Mouse (Mus musculus): ENCODE data around the gene Qrich1.

The Qrich1 gene

GRCm38 (mm10) chr9:108564131-108564530 is 47.5 kb downstream of the Qrich1 start:
- Histone ChIP-seq H3K27me3 (ENCODE audit: insufficient read depth, low read length) (no peaks in the 10 kb centered on the region), H3K9me3 (ENCODE audit: low read length) (no peaks in the 10 kb centered on the region), H3K36me3 (ENCODE audit: insufficient read depth, low read length) (peaks cover 58% of the 10 kb centered on the region), H3K4me1 (replicated peaks; ENCODE audit: low read depth, low read length) (peaks cover 77% of the 10 kb centered on the region), H3K4me3 (replicated peaks; ENCODE audit: low read length) (0 out of 2 replicates have a peak overlapping the region, but pooled peaks have one; percentile 29)
- no peak for TF ChIP-seq NANOG (IDR thresholded peaks at IDR 0.05; ENCODE audit: borderline replicate concordance, low read length)
- TF ChIP-seq POU5F1 (IDR thresholded peaks at IDR 0.05; ENCODE audit: borderline replicate concordance, low read length) = no peak
- no peak for TF ChIP-seq CTCF (conservative IDR thresholded peaks at IDR 0.05; ENCODE audit: low read length)

- Histone ChIP-seq H3K27me3 (ENCODE audit: insufficient read depth, low read length) (no peaks in the 10 kb centered on the region), H3K4me1 (replicated peaks; ENCODE audit: low read depth, low read length) (peaks cover 84% of the 10 kb centered on the region), H3K9me3 (ENCODE audit: low read length) (no peaks in the 10 kb centered on the region), H3K36me3 (ENCODE audit: insufficient read depth, low read length) (peaks cover 58% of the 10 kb centered on the region), H3K4me3 (replicated peaks; ENCODE audit: low read length) (peak overlapping the region; percentile 92)
- TF ChIP-seq POU5F1 (IDR thresholded peaks at IDR 0.05; ENCODE audit: borderline replicate concordance, low read length) = no peak
- no peak for TF ChIP-seq CTCF (conservative IDR thresholded peaks at IDR 0.05; ENCODE audit: low read length)
- no peak for TF ChIP-seq NANOG (IDR thresholded peaks at IDR 0.05; ENCODE audit: borderline replicate concordance, low read length)
These were observed 49.5 kb downstream of the Qrich1 start for GRCm38 (mm10) chr9:108565881-108566814.

- Histone ChIP-seq H3K9me3 (ENCODE audit: low read length) (no peaks in the 10 kb centered on the region), H3K27me3 (ENCODE audit: insufficient read depth, low read length) (no peaks in the 10 kb centered on the region), H3K36me3 (ENCODE audit: insufficient read depth, low read length) (peaks cover 58% of the 10 kb centered on the region), H3K4me3 (replicated peaks; ENCODE audit: low read length) (peak within 1 kb of the TSS; percentile 92), H3K4me1 (replicated peaks; ENCODE audit: low read depth, low read length) (peaks cover 84% of the 10 kb centered on the region)
- TF ChIP-seq CTCF (conservative IDR thresholded peaks at IDR 0.05; ENCODE audit: low read length) (peak; percentile 74), POU5F1 (IDR thresholded peaks at IDR 0.05; ENCODE audit: borderline replicate concordance, low read length) (no peak)
These were observed 50.5 kb downstream of the Qrich1 start, which contains the start of gene Ndufaf3 for GRCm38 (mm10) chr9:108566815-108567776. Gene Ndufaf3 (minus strand): TSS chr9:108567434.

GRCm38 (mm10) chr9:108567931-108568419 is 51.4 kb downstream of the Qrich1 start:
- Histone ChIP-seq H3K9me3 (ENCODE audit: low read length) (no peaks in the 10 kb centered on the region), H3K4me1 (replicated peaks; ENCODE audit: low read depth, low read length) (peaks cover 85% of the 10 kb centered on the region), H3K36me3 (ENCODE audit: insufficient read depth, low read length) (peaks cover 58% of the 10 kb centered on the region), H3K4me3 (replicated peaks; ENCODE audit: low read length) (peak overlapping the region; percentile 92), H3K27me3 (ENCODE audit: insufficient read depth, low read length) (no peaks in the 10 kb centered on the region)
- TF ChIP-seq POU5F1 (IDR thresholded peaks at IDR 0.05; ENCODE audit: borderline replicate concordance, low read length) (no peak), CTCF (conservative IDR thresholded peaks at IDR 0.05; ENCODE audit: low read length) (no peak), NANOG (IDR thresholded peaks at IDR 0.05; ENCODE audit: borderline replicate concordance, low read length) (no peak)

- no peak for TF ChIP-seq POU5F1 (IDR thresholded peaks at IDR 0.05; ENCODE audit: borderline replicate concordance, low read length)
- TF ChIP-seq CTCF (conservative IDR thresholded peaks at IDR 0.05; ENCODE audit: low read length) = no peak
- TF ChIP-seq NANOG (IDR thresholded peaks at IDR 0.05; ENCODE audit: borderline replicate concordance, low read length) = no peak
- Histone ChIP-seq H3K36me3 (ENCODE audit: insufficient read depth, low read length) (peaks cover 58% of the 10 kb centered on the region), H3K9me3 (ENCODE audit: low read length) (no peaks in the 10 kb centered on the region), H3K4me3 (replicated peaks; ENCODE audit: low read length) (peak overlapping the region; percentile 92), H3K27me3 (ENCODE audit: insufficient read depth, low read length) (no peaks in the 10 kb centered on the region), H3K4me1 (replicated peaks; ENCODE audit: low read depth, low read length) (peaks cover 85% of the 10 kb centered on the region)
These were observed 51.9 kb downstream of the Qrich1 start for GRCm38 (mm10) chr9:108568511-108568921.

- Histone ChIP-seq H3K4me1 (replicated peaks; ENCODE audit: low read depth, low read length) (peaks cover 85% of the 10 kb centered on the region), H3K9me3 (ENCODE audit: low read length) (no peaks in the 10 kb centered on the region), H3K36me3 (ENCODE audit: insufficient read depth, low read length) (peaks cover 55% of the 10 kb centered on the region), H3K4me3 (replicated peaks; ENCODE audit: low read length) (peak within 1 kb of the TSS; percentile 92), H3K27me3 (ENCODE audit: insufficient read depth, low read length) (no peaks in the 10 kb centered on the region)
- TF ChIP-seq NANOG (IDR thresholded peaks at IDR 0.05; ENCODE audit: borderline replicate concordance, low read length) = no peak
- no peak for TF ChIP-seq POU5F1 (IDR thresholded peaks at IDR 0.05; ENCODE audit: borderline replicate concordance, low read length)
- no peak for TF ChIP-seq CTCF (conservative IDR thresholded peaks at IDR 0.05; ENCODE audit: low read length)
These were observed 53.0 kb downstream of the Qrich1 start, which contains the start of gene Dalrd3 for GRCm38 (mm10) chr9:108569381-108570206. Gene Dalrd3 (plus strand): TSS chr9:108569886.

GRCm38 (mm10) chr9:108570207-108570896 is 53.7 kb downstream of the Qrich1 start:
- TF ChIP-seq NANOG (IDR thresholded peaks at IDR 0.05; ENCODE audit: borderline replicate concordance, low read length) (no peak), CTCF (conservative IDR thresholded peaks at IDR 0.05; ENCODE audit: low read length) (peak; percentile 60), POU5F1 (IDR thresholded peaks at IDR 0.05; ENCODE audit: borderline replicate concordance, low read length) (no peak)
- H3K27me3 ChIP-seq (ENCODE audit: insufficient read depth, low read length) = no peaks in the 10 kb centered on the region

More at GRCm38 (mm10) chr9:108570207-108570896, 53.7 kb downstream of the Qrich1 start:
- H3K9me3 ChIP-seq (ENCODE audit: low read length) = no peaks in the 10 kb centered on the region
- peak overlapping the region; percentile 92 for H3K4me3 ChIP-seq (replicated peaks; ENCODE audit: low read length)
- H3K4me1 ChIP-seq (replicated peaks; ENCODE audit: low read depth, low read length) = peaks cover 85% of the 10 kb centered on the region
- H3K36me3 ChIP-seq (ENCODE audit: insufficient read depth, low read length) = peaks cover 55% of the 10 kb centered on the region
